Mouse (Mus musculus) 3134 (cell line): ENCODE results near the gene Gm17535.
"Not testable (repeated sequence)": the region's sequence is repeated elsewhere in the genome, so short reads cannot be mapped to it uniquely, and the experiment has no call there.

ENCODE experiments used
- DNase-seq: peaks from one replicate; pipeline ENCODE4 v3.0.0-alpha.2; 2011; ENCODE audit warnings: low spot score; ENCODE audit not compliant: insufficient read length; ENCODE audit errors: extremely low read depth

Gene Gm17535

GRCm38 (mm10) chr9:3023985-3024648 is 10.3 kb upstream of the Gm17535 start:
- DNase-seq, result not testable (repeated sequence)

DNA sequence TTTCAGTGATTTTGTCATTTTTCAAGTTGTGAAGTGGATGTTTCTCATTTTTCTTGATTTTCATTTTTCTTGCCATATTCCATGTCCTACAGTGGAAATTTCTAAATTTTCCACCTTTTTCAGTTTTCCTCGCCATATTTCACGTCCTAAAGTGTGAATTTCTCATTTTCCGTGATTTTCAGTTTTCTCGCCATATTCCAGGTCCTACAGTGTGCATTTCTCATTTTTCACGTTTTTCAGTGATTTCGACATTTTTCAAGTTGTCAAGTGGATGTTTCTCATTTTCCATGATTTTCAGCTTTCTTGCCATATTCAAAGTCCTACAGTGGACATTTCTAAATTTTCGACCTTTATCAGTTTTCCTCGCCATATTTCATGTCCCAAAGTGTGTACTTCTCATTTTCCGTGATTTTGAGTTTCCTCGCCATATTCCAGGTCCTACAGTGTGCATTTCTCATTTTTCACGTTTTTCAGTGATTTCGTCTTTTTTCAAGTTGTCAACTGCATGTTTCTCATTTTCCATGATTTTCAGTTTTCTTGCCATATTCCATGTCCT is 9.4 kb upstream of the Gm17535 start, which contains the start of gene Gm10717:
Gm10717 (plus strand) TSS at position 506 of the 556 bp plus-strand sequence.
- DNase-seq, result not testable (repeated sequence)

- DNase-seq, result not testable (repeated sequence)
These were observed 8.7 kb upstream of the Gm17535 start for GRCm38 (mm10) chr9:3025653-3026052.

DNA sequence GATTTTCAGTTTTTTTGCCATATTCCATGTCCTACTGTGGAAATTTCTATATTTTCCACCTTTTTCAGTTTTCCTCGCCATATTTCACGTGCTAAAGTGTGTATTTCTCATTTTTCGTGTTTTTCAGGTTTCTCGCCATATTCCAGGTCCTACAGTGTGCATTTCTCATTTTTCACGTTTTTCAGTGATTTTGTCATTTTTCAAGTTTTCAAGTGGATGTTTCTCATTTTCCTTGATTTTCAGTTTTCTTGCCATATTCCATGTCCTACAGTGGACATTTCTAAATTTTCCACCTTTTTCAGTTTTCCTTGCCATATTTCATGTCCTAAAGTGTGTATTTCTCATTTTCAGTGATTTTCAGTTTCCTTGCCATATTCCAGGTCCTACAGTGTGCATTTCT is 8.3 kb upstream of the Gm17535 start:
- DNase-seq, result not testable (repeated sequence)

- not testable (repeated sequence) for DNase-seq
These were observed 7.7 kb upstream of the Gm17535 start for GRCm38 (mm10) chr9:3026741-3027140.

GRCm38 (mm10) chr9:3027200-3027599 is 7.2 kb upstream of the Gm17535 start:
- peak; percentile 55 for DNase-seq

- DNase-seq, result not testable (repeated sequence)
These were observed 5.0 kb upstream of the Gm17535 start for GRCm38 (mm10) chr9:3029276-3030000.

DNA sequence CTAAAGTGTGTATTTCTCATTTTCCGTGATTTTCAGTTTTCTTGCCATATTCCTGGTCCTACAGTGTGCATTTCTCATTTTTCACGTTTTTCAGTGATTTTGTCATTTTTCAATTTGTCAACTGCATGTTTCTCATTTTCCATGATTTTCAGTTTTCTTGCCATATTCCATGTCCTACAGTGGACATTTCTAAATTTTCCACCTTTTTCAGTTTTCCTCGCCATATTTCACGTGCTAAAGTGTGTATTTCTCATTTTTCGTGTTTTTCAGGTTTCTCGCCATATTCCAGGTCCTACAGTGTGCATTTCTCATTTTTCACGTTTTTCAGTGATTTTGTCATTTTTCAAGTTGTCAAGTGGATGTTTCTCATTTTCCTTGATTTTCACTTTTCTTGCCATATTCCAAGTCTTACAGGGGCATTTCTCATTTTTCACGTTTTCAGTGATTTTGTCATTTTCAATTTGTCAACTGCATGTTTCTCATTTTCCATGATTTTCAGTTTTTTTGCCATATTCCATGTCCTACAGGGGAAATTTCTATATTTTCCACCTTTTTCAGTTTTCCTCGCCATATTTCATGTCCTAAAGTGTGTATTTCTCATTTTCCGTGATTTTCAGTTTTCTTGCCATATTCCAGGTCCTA is 3.6 kb upstream of the Gm17535 start:
- DNase-seq, result peak; percentile 74

DNA sequence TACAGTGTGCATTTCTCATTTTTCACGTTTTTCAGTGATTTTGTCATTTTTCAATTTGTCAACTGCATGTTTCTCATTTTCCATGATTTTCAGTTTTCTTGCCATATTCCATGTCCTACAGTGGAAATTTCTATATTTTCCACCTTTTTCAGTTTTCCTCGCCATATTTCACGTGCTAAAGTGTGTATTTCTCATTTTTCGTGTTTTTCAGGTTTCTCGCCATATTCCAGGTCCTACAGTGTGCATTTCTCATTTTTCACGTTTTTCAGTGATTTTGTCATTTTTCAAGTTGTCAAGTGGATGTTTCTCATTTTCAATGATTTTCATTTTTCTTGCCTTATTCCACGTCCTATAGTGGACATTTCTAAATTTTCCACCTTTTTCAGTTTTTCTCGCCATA is 2.2 kb downstream of the Gm17535 start, which contains the start of gene Gm10715:
Gm10715 (plus strand) TSS at position 301 of the 400 bp plus-strand sequence.
- not testable (repeated sequence) for DNase-seq

DNA sequence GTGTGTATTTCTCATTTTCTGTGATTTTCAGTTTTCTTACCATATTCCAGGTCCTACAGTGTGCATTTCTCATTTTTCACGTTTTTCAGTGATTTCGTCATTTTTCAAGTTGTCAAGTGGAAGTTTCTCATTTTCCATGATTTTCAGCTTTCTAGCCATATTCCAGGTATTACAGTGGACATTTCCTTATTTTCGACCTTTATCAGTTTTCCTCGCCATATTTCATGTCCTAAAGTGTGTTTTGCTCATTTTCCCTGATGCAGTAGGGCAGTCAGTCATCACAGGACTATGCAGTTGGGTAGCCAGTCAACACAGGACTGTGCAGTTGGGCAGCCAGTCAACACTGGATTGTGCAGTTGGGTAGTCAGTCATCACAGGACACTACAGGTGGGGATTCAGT is 3.8 kb downstream of the Gm17535 start:
- peak; percentile 20 for DNase-seq
